Mouse (Mus musculus): ENCODE results near the gene Tmem145. TPM values are rescaled to one million over a fixed set of nuclear protein-coding genes. Genes with fewer than 3 reads are reported as not detected.

Gene Tmem145
- polyA plus RNA-seq, 1 experiment from 2014 or later, result 98.1 TPM

DNA sequence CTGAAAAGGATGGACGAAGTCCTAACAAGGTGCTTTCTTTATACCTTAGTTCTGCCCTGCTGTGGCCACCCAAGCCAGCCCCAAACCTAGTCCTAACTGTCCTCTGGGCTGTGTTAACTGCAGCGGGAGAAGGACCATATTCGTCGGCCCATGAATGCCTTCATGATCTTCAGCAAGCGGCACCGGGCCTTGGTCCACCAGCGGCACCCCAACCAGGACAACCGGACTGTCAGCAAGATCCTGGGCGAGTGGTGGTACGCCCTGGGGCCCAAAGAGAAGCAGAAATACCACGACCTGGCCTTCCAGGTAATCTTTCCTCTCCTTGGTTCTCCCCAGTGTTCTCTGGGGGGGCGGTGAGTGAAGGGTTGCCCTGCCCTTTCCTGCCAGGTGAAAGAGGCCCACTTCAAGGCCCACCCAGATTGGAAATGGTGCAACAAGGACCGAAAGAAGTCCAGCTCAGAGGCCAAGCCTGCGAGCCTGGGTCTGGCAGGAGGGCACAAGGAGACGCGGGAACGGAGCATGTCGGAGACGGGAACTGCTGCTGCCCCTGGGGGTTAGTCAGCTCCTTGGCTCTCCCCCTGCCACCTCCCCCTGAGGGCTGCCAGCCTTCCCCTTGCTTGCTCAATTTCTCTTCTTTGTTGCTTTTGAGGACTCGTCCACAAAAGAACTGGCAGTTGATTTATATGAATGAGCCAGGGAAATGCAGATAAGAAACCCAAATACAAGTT, 20.2 kb upstream of the Tmem145 start:
- no peaks in the 10 kb centered on the region for H3K9me3 ChIP-seq (replicated peaks)
- H3K27ac ChIP-seq (replicated peaks), result no peak overlapping the region
- no peaks in the 10 kb centered on the region for H3K27me3 ChIP-seq (replicated peaks)
- ATAC-seq (ENCODE audit: low FRiP score), result no peak
- peaks cover 61% of the 10 kb centered on the region for H3K36me3 ChIP-seq
- peaks cover 39% of the 10 kb centered on the region for H3K4me1 ChIP-seq
- H3K9ac ChIP-seq (replicated peaks), result 0 out of 2 replicates have a peak overlapping the region, but pooled peaks have one; percentile 7
- H3K4me2 ChIP-seq, result no peak overlapping the region
- 81% methylated on average over 20 of the region's 20 CpGs for WGBS
- no peak overlapping the region for H3K4me3 ChIP-seq (replicated peaks)

DNA sequence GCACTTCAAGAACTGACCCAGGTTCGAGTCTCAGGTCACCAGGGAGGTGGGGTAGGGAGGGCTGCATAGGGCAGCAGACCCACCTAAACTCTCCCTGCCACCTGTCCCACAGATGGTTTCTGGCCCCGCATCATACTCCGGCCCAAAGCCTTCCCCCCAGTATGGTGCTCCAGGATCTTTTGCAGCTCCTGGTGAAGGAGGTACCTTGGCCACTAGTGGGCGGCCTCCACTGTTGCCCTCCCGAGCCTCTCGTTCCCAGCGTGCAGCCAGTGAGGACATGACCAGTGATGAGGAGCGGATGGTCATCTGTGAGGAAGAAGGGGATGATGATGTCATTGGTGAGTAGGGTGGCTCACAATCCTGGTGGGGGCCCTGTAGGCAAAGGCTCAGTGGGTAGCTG, 18.9 kb upstream of the Tmem145 start:
- Histone ChIP-seq H3K9ac (replicated peaks) (no peak overlapping the region), H3K36me3 (peaks cover 74% of the 10 kb centered on the region), H3K4me1 (peaks cover 32% of the 10 kb centered on the region), H3K4me2 (no peak overlapping the region), H3K9me3 (replicated peaks) (no peaks in the 10 kb centered on the region), H3K27ac (replicated peaks) (no peak overlapping the region), H3K4me3 (replicated peaks) (no peak overlapping the region), H3K27me3 (replicated peaks) (no peaks in the 10 kb centered on the region)
- WGBS, result 83% methylated on average over 8 of the region's 8 CpGs
- no peak for ATAC-seq (ENCODE audit: low FRiP score)

DNA sequence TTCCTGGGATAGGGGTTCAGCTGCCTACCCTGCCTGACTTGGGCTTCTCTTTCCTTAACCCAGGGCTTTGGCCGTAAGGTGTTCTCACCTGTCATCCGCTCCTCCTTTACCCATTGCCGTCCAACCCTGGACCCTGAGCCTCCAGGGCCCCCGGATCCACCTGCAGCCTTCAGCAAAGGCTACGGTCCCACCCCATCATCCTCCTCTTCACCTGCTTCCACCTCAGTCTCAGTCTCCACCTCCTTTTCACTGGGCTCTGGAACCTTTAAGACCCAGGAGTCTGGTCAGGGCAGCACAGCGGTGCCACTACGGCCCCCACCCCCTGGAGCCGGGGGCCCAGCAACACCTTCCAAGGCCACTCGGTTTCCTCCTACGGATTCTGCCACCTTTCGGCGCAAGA, 17.9 kb upstream of the Tmem145 start:
- peaks cover 30% of the 10 kb centered on the region for H3K4me1 ChIP-seq
- no peaks in the 10 kb centered on the region for H3K27me3 ChIP-seq (replicated peaks)
- H3K9ac ChIP-seq (replicated peaks), result no peak overlapping the region
- 97% methylated on average over 12 of the region's 12 CpGs for WGBS
- H3K4me3 ChIP-seq (replicated peaks), result no peak overlapping the region
- no peak for ATAC-seq (ENCODE audit: low FRiP score)
- H3K9me3 ChIP-seq (replicated peaks), result no peaks in the 10 kb centered on the region
- H3K36me3 ChIP-seq, result peaks cover 85% of the 10 kb centered on the region
- no peak overlapping the region for H3K4me2 ChIP-seq
- no peak overlapping the region for H3K27ac ChIP-seq (replicated peaks)

DNA sequence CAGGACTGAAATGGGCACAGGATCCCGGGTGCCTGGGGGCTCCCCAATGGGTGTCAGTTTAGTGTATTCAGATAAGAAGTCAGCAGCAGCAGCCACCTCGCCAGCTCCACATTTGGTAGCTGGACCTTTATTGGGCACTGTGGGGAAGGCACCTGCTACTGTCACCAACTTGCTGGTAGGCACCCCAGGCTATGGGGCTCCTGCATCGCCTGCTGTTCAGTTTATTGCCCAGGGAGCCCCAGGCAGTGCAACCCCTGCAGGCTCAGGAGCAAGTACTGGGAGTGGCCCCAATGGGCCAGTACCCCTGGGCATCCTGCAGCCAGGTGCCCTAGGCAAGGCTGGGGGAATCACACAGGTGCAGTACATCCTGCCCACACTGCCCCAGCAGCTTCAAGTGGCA, 17.2 kb upstream of the Tmem145 start:
- H3K9me3 ChIP-seq (replicated peaks), result no peaks in the 10 kb centered on the region
- no peaks in the 10 kb centered on the region for H3K27me3 ChIP-seq (replicated peaks)
- no peak overlapping the region for H3K4me3 ChIP-seq (replicated peaks)
- no peak overlapping the region for H3K9ac ChIP-seq (replicated peaks)
- no peak overlapping the region for H3K27ac ChIP-seq (replicated peaks)
- H3K4me2 ChIP-seq, result no peak overlapping the region
- WGBS, result 95% methylated on average over 3 of the region's 3 CpGs
- ATAC-seq (ENCODE audit: low FRiP score), result no peak
- peaks cover 92% of the 10 kb centered on the region for H3K36me3 ChIP-seq
- peaks cover 29% of the 10 kb centered on the region for H3K4me1 ChIP-seq

DNA sequence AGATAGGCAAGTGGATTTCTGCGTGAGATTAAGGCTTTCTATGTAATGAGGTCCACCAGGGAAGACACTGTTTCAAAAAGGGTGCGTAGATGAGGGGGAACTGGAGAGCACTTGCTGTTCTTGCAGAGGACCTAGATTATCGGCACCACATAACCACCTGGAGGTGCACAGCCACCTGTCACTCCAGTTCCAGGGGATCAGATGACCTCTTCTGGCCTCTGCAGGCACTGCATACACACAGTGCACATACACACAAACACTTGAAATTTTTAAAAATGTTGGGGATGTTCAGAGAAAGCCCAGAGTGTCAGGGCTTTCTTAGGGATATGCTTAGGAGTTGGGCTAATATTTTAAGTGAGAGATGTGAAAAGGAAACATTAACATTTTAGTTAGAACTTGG, 16.0 kb upstream of the Tmem145 start:
- Histone ChIP-seq H3K4me3 (replicated peaks) (no peak overlapping the region), H3K9ac (replicated peaks) (no peak overlapping the region), H3K9me3 (replicated peaks) (no peaks in the 10 kb centered on the region), H3K27ac (replicated peaks) (no peak overlapping the region), H3K4me1 (peaks cover 18% of the 10 kb centered on the region), H3K4me2 (no peak overlapping the region), H3K36me3 (peaks cover 100% of the 10 kb centered on the region), H3K27me3 (replicated peaks) (no peaks in the 10 kb centered on the region)
- ATAC-seq (ENCODE audit: low FRiP score), result no peak
- WGBS, result 98% methylated on average over 3 of the region's 3 CpGs

DNA sequence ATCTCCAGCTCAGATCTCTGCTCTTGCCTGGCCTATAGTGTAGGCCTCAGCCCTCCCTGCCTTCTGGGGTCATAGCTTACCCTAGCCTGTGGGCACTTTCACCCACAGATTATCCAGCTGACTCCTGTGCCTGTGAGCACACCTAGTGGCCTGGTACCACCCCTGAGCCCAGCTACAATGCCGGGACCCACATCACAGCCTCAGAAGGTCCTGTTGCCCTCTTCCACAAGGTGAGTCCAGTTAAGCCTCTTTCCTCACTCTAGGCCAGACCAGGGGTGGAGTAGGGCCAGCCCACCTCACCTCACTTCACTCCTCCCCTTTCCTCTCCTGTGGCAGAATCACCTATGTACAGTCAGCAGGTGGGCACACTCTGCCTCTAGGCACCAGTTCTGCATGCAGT, 15.4 kb upstream of the Tmem145 start:
- Histone ChIP-seq H3K9me3 (replicated peaks) (no peaks in the 10 kb centered on the region), H3K4me2 (no peak overlapping the region), H3K36me3 (peaks cover 100% of the 10 kb centered on the region), H3K27ac (replicated peaks) (no peak overlapping the region), H3K4me1 (peaks cover 20% of the 10 kb centered on the region), H3K4me3 (replicated peaks) (no peak overlapping the region), H3K27me3 (replicated peaks) (no peaks in the 10 kb centered on the region), H3K9ac (replicated peaks) (no peak overlapping the region)
- WGBS, result 100% methylated on average over 1 of the region's 1 CpGs
- no peak for ATAC-seq (ENCODE audit: low FRiP score)

DNA sequence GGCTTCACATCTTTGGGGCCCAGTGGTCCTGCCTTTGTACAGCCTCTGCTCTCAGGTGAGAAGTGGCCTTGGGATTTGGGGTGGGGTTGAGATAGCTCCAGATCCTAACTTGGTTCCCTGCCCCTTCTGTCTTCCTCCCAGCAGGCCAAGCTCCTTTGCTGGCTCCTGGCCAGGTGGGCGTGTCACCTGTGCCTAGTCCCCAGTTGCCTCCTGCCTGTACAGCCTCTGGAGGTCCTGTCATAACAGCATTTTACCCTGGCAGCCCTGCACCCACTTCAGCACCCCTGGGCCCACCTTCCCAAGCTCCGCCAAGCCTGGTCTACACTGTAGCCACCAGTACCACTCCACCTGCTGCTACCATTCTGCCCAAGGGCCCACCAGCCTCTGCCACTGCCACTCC, 15.0 kb upstream of the Tmem145 start:
- Histone ChIP-seq H3K9ac (replicated peaks) (no peak overlapping the region), H3K4me1 (peaks cover 24% of the 10 kb centered on the region), H3K4me2 (no peak overlapping the region), H3K9me3 (replicated peaks) (no peaks in the 10 kb centered on the region), H3K4me3 (replicated peaks) (no peak overlapping the region), H3K27me3 (replicated peaks) (no peaks in the 10 kb centered on the region), H3K27ac (replicated peaks) (peak overlapping the region; percentile 24; the same call in 1 of the 2 replicates), H3K36me3 (peaks cover 100% of the 10 kb centered on the region)
- ATAC-seq (ENCODE audit: low FRiP score), result no peak
- WGBS, result 88% methylated on average over 2 of the region's 2 CpGs

DNA sequence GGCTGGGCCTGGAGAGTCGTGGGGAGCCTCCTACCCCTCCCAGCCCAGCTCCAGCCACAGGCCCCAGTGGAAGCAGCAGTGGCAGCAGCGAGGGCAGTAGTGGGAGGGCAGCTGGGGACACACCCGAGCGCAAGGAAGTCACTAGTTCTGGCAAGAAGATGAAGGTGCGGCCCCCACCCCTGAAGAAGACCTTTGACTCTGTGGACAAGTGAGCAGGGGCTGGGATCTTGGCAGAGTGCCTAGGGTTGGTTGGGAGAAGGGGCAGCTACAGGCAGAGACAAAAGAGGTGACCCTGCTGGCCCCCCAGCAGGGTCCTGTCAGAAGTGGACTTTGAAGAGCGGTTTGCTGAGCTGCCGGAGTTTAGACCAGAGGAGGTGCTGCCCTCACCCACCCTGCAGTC, 13.8 kb upstream of the Tmem145 start:
- Histone ChIP-seq H3K9me3 (replicated peaks) (no peaks in the 10 kb centered on the region), H3K9ac (replicated peaks) (no peak overlapping the region), H3K27ac (replicated peaks) (peak overlapping the region; percentile 38), H3K4me3 (replicated peaks) (no peak overlapping the region), H3K4me1 (peaks cover 34% of the 10 kb centered on the region), H3K27me3 (replicated peaks) (no peaks in the 10 kb centered on the region), H3K4me2 (no peak overlapping the region), H3K36me3 (peaks cover 91% of the 10 kb centered on the region)
- 63% methylated on average over 7 of the region's 7 CpGs for WGBS
- ATAC-seq (ENCODE audit: low FRiP score), result no peak

DNA sequence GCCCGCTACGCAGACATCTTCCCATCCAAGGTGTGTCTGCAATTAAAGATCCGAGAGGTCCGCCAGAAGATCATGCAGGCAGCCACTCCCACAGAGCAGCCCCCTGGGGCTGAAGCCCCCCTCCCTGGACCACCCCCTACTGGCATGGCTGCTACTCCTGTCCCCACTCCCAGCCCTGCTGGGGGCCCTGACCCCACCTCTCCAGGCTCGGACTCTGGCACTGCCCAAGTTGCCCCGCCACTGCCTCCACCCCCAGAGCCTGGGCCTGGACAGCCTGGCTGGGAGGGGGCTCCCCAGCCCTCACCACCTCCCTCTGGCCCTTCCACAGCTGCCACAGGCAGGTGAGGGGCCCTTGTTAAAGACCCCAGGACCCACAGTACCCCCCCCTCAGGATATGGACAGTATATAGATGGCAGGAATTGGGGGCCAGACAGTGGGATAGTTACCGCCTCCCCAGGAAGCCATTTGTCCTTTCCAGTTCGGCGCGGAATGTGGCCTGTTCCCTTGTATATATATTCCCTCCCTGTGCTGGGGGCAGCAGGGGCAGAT, 12.6 kb upstream of the Tmem145 start:
- Histone ChIP-seq H3K4me3 (replicated peaks) (no peak overlapping the region), H3K9me3 (replicated peaks) (no peaks in the 10 kb centered on the region), H3K36me3 (peaks cover 80% of the 10 kb centered on the region), H3K27me3 (replicated peaks) (no peaks in the 10 kb centered on the region), H3K4me1 (peaks cover 37% of the 10 kb centered on the region), H3K9ac (replicated peaks) (no peak overlapping the region), H3K27ac (replicated peaks) (0 out of 2 replicates have a peak overlapping the region, but pooled peaks have one; percentile 11), H3K4me2 (no peak overlapping the region)
- 82% methylated on average over 10 of the region's 10 CpGs for WGBS
- no peak for ATAC-seq (ENCODE audit: low FRiP score)

DNA sequence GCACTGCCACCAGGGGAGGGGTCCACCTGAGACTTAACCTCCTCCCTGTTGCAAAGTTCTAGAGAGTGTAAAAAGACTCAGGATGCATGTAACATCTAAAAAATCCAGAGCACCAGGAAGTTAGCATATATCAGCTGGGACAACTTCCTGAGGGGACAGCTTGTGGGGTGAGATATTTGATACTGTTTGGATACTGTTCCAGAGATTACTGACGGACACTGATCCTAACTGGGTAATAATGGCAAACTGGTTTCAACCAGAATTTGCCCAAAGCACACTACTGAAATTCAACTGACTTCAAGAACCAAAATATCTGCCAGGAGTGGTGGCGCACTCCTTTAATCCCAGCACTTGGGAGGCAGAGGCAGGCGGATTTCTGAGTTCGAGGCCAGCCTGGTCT, 11.4 kb upstream of the Tmem145 start:
- Histone ChIP-seq H3K9ac (replicated peaks) (no peak overlapping the region), H3K36me3 (peaks cover 67% of the 10 kb centered on the region), H3K4me3 (replicated peaks) (no peak overlapping the region), H3K27ac (replicated peaks) (peak overlapping the region; percentile 37; the same call in 1 of the 2 replicates), H3K27me3 (replicated peaks) (no peaks in the 10 kb centered on the region), H3K9me3 (replicated peaks) (no peaks in the 10 kb centered on the region), H3K4me2 (no peak overlapping the region), H3K4me1 (peaks cover 44% of the 10 kb centered on the region)
- WGBS, result 93% methylated on average over 4 of the region's 4 CpGs
- no peak for ATAC-seq (ENCODE audit: low FRiP score)

DNA sequence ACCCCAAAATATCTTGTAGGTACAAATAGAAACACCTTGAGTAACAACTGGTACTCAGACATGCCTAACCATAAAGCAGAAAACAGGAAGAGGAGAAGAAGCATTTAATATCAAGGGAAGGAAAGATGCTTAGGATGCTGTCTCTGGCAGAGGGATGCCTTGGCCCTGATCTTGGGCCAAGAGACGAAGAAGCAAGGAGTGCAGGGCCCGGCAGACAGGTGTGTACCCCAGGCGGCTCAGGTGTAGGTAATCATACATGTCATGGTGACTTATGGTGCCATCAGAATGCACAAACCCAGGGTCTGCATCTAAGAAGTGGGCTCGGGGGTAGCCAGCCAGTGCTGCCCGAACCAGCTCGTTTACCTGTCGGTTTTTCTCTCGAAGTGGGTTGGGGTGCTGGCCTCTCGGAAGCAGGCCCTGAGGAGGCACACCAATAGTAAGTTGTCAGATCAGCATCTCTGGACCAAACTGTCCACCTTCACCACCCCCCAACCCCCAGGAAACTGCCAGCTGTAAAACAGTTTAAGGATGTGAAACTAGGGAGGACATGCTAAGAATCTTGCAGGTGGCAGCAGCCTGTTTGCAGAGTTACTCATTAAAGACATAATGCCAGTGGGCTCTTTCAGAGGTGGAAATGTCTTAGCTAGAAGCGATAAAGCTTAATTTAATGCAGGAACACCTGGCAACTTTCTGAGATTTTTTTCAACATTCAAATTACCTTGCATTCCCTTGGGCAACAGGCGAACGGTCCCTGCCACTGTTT, 10.8 kb upstream of the Tmem145 start:
- no peak overlapping the region for H3K27ac ChIP-seq (replicated peaks)
- no peak overlapping the region for H3K4me3 ChIP-seq (replicated peaks)
- H3K36me3 ChIP-seq, result peaks cover 61% of the 10 kb centered on the region
- WGBS, result 86% methylated on average over 12 of the region's 12 CpGs
- no peak for ATAC-seq (ENCODE audit: low FRiP score)
- H3K4me1 ChIP-seq, result peaks cover 44% of the 10 kb centered on the region
- no peaks in the 10 kb centered on the region for H3K27me3 ChIP-seq (replicated peaks)
- H3K9ac ChIP-seq (replicated peaks), result no peak overlapping the region
- H3K9me3 ChIP-seq (replicated peaks), result no peaks in the 10 kb centered on the region
- H3K4me2 ChIP-seq, result peak overlapping the region; percentile 66; the same call in 1 of the 2 replicates
